Mouse (Mus musculus) spleen, postnatal 10 days (tissue): ENCODE measurements around the gene Scn10a.

ENCODE experiments used
- DNase-seq, 2 experiments: peaks; one replicate each; pipeline ENCODE4 v3.0.0; 2021 to 2022; ENCODE audit warnings: low spot score in 2 of 2

The Scn10a gene

GRCm38 (mm10) chr9:119574366-119574765, 144.8 kb downstream of the Scn10a start:
- DNase-seq = no peak

- DNase-seq = no peak
Observed at GRCm38 (mm10) chr9:119573009-119573408, 146.1 kb downstream of the Scn10a start.

- no peak for DNase-seq
Observed at GRCm38 (mm10) chr9:119571411-119571888, 147.7 kb downstream of the Scn10a start.

GRCm38 (mm10) chr9:119570652-119571051, 148.5 kb downstream of the Scn10a start:
- DNase-seq = no peak

- DNase-seq = no peak
Observed at GRCm38 (mm10) chr9:119568732-119569131, 150.4 kb downstream of the Scn10a start.

- no peak for DNase-seq
Observed at GRCm38 (mm10) chr9:119567800-119568199, 151.3 kb downstream of the Scn10a start.

GRCm38 (mm10) chr9:119566214-119566613, 152.9 kb downstream of the Scn10a start:
- DNase-seq = no peak

GRCm38 (mm10) chr9:119564803-119565202, 154.3 kb downstream of the Scn10a start:
- DNase-seq = no peak

- no peak for DNase-seq
Observed at GRCm38 (mm10) chr9:119563617-119564016, 155.5 kb downstream of the Scn10a start.

GRCm38 (mm10) chr9:119562256-119562655, 156.9 kb downstream of the Scn10a start:
- no peak for DNase-seq

GRCm38 (mm10) chr9:119561746-119562145, 157.4 kb downstream of the Scn10a start:
- DNase-seq = no peak

- no peak for DNase-seq
Observed at GRCm38 (mm10) chr9:119559537-119560276, 159.4 kb downstream of the Scn10a start.
